Mouse (Mus musculus) neural tube, embryonic 10.5 days (tissue): ENCODE measurements around the gene Sh2d7.
A peak's percentile ranks its signal among the peaks of the same experiment; 100 is the strongest.

ENCODE experiments used
- DNase-seq: peaks from one replicate; pipeline ENCODE4 v3.0.0-alpha.2; 2017; ENCODE audit warnings: low spot score; ENCODE audit errors: extremely low spot score

The Sh2d7 gene

GRCm38 (mm10) chr9:54538684-54539083 lies at the start of gene Sh2d7:
Gene Sh2d7 (plus strand): TSS chr9:54538984.
- DNase-seq = no peak

DNA sequence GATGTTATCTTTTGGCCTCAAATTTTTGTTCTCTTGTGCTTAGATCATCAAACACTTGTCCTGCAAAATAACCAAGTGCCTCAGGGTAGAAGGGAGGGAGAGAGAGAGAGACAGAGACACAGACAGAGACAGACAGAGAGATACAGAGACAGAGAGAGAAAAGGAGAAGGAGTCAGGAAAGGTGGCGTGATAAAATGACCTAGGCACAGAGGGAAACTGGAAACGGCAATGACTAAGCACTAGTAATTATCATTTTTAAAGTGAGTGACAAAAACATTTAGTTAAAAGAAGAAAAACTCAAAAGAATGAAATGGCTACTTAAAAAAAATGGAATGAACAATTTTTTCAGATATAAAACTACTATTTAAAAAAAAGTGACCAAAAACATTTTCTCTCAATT lies 49.2 kb upstream of the Sh2d7 start:
- DNase-seq = no peak

DNA sequence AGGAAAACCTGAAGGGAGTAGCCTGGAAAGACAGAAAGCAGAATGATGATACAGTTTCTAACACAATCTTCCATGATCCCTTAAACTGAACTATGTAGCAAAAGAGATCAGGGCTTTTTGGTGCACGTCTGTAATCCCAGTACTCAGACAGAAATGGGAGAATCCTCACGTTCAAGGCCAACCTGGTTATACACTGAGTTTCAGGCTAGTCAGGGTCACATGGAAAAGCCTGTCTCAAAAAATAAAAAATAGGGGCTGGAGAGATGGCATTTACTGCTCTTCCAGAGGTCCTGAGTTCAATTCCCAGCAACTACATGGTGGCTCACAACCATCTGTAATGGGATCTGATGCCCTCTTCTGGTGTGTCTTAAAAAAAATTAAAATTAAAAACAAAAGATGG lies 48.4 kb upstream of the Sh2d7 start:
- DNase-seq = no peak

GRCm38 (mm10) chr9:54499291-54499690 lies 39.5 kb upstream of the Sh2d7 start:
- DNase-seq = no peak

DNA sequence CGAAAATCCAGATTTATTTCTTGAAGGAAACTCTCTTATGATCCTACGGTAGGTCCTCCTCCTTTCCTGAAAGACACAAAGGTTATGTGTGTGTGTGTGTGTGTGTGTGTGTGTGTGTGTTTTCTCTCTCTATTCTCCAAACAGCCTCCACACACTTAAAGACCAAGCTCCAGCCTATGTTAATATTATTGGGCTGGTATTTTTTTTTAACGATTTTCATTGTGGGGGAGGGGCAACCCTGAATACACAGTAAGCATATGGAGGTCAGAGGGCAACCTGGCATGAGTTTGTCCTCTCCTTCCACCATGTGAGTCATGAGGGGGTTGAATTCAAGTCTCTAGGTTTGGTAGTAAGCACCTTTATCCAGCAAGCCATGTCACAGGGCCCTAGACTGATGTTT lies 39.0 kb upstream of the Sh2d7 start:
- DNase-seq = no peak

GRCm38 (mm10) chr9:54500832-54501452 lies 37.8 kb upstream of the Sh2d7 start:
- DNase-seq = peak; percentile 74

DNA sequence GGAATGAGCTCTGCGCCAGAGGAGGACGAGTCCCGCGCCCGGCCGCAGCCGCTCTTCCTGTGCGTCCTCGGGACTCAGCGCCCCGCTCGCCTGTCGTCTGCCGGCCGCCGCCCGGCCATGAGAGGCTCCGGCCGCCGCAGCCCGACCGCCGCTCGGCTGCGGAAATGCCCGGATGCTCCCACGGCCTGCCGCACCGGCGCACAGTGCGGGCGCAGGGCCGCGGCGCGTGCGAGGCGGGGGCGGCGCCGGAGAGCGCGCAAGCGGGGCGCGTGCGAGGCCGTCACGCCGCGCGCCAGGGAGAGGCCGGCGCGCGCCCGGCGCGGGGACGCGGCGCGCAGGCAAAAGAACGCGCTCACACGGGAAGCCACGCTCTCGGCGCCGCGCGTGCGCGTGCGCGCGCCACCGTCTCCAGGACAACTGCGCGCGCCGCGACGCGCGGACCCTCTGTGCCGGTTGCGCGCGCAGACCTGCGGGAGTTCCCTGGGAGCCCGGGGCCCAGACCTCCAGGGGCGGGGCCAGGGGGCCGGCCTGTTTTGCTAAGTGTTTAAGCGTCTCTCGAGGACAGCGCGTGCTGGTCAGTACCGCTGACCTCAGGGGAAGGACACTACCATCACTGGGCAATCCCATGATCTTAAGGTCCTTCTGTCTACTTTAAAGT lies 37.2 kb upstream of the Sh2d7 start, which contains the start of gene Dmxl2:
TSS of gene Dmxl2 (minus strand) at position 174 of the 658 bp plus-strand sequence.
- DNase-seq = peak; percentile 90

DNA sequence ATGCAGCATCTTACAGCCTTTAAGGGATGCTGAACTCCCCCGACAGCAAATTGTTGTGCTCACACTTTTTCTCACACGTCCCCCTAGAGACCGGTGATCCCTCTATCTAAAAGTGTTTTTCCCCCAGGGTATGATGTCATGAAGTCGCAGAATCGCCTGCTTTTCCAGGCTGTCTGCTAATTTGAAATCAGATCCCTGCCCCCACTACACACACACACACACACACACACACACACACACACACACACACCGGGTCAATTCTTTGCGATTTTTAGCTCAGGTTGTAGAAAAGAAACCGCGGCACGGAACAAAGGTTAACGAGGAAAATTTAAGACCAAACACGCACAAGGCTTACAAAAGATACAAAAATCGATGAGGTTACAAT lies 36.7 kb upstream of the Sh2d7 start:
- DNase-seq = no peak

- no peak for DNase-seq
Observed at GRCm38 (mm10) chr9:54502873-54503272, 35.9 kb upstream of the Sh2d7 start.

DNA sequence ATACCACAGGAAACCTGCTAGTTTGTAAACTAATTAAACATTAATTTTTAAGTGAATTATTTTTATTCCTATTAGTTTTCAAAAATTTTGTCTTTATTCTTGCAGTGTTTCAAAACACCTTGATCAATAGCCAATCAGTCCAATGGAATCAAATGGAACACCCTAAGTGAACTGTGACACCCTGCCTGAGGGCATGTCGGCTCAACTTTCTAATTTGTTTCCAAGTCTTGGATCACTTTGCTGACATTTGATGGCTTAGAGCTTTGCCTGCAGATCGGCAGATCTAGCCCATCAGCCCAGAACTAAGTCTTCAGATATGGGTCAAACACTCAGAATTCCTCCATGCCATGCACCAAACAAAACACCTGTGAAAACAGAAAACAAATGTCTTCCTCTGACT lies 22.8 kb upstream of the Sh2d7 start:
- no peak for DNase-seq

DNA sequence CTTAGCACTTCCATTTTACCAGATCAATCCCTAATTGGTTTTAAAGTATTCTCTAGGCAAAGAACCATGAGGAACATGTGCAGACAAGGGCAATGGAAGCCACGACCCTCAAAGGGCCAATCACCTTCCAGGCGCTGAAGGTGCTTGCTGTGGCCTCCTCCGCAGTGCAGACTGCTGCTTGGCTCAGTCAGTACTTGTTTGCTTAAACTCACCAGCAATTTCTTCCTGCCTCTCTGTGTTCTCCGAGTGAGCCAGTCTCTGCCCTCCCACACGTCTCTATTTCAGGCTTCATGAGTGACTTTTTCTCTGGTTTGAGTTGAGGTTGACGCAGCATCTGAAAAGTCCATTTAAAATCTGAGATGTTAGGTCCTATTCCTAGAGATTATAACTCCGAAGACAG lies 19.9 kb upstream of the Sh2d7 start:
- no peak for DNase-seq

GRCm38 (mm10) chr9:54520286-54520685 lies 18.5 kb upstream of the Sh2d7 start:
- no peak for DNase-seq

DNA sequence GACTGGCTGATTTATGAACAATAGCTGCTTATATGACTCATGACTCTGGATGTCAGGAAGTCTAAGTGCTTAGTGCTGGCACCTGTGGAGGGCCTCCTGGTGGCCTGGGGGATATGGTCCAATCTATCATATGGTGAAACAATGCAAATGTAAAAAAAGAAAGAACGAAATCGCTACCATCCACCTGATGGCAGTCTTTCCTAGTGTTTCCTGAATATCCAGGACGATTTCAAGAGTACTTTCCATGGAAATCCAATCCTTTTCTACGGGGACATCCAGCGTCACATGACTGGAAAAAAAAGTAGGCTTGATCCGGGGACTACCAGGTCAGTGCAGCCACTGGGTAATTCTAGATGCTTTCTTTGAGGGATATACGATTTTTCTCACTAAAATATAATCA lies 11.1 kb upstream of the Sh2d7 start:
- no peak for DNase-seq

- DNase-seq = no peak
Observed at GRCm38 (mm10) chr9:54529950-54530349, 8.8 kb upstream of the Sh2d7 start.

- DNase-seq = no peak
Observed at GRCm38 (mm10) chr9:54530836-54531235, 7.9 kb upstream of the Sh2d7 start.

DNA sequence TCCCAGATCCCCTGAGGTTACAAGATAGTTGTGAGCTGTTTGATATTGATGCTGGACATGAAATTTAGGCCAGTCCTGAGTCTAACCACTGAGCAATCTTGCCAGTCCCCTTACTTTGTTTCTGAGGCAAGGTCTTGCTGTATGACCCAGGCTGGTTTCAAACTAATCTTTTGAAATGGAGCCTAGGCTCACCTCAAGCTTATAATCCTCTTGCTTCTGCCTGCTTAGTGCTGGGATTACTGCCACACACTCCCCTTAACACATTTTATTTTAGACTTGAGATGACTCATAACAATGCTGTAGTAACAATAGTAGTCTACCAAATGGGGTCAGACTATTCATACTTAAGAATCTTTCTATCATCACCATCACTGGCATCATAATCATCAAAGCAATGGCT lies 7.4 kb upstream of the Sh2d7 start:
- DNase-seq = no peak

DNA sequence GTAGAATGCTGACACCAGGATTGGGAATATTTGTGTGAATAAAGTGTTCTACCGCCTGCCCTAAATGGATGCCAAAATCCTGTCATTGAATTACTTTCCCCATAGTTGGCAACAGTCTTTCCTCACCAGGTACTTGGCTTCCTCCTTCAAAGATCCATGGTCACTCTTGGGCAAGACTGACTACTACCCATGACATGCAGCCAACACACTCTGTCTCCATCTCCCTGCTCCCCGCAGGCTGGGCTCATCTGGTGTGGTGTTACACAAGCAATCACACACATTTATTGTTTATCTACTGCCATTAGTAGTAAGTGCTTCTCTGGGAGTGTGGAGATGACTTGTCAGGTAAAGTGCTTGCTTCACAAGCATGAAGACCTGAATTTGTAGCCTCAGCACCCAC lies 5.9 kb upstream of the Sh2d7 start:
- DNase-seq = no peak

GRCm38 (mm10) chr9:54533975-54534374 lies 4.8 kb upstream of the Sh2d7 start:
- DNase-seq = no peak

DNA sequence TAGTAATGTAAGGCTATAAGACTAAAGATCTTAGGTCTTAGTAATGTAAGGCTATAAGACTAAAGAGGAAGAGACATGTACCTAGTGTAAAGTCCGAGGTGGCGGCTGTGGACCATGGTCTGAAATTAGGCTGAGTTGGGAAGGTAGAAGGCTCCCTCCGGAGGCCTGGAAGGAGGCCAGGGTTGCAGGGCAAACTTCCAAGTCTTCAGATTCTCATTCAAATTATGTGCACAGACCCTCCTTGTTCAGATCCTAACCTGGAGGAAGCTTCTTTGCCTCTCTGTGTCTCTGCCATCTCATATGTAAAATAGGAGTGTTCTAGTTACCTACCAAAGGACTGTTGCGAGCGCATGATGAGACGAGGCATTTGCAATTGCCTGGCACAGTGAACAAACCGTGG lies 2.5 kb upstream of the Sh2d7 start:
- DNase-seq = no peak

DNA sequence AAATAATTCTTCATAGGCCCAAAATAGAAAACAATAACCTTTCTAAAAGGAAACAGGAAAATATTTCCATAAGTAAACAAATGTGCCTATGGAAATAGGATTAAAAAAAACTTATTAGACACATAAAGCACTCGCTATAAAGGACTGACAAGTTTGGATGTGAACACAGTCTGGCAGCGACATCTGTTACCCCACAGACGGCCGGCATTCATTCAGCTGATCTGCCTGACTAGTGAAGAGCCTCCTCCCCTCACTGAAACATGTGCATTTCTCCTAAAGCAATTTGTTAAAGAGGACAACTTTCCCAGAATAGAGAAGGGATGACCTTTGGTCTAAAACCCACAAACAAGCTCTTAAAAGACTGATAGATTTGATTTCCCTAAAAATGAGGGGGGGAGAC lies 1.8 kb upstream of the Sh2d7 start:
- DNase-seq = no peak

DNA sequence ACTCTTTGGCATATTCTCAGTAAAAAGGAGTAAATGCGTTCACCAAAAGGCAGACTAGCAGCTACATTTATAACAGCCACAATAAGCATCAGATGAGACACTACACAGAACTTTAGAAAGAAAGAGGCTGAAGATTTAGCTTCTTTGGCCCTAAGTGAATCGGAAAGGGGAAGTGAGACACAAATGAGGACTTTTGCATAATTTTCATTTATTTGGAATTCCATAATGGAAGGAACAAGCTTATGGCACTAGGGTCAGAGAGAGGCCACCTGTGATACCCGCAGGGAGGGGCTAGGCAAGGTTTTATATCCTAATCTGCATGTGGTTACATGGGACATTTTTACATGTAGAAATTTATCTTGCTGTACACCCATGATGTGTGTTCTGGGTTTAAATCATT lies 1.3 kb upstream of the Sh2d7 start:
- DNase-seq = no peak

DNA sequence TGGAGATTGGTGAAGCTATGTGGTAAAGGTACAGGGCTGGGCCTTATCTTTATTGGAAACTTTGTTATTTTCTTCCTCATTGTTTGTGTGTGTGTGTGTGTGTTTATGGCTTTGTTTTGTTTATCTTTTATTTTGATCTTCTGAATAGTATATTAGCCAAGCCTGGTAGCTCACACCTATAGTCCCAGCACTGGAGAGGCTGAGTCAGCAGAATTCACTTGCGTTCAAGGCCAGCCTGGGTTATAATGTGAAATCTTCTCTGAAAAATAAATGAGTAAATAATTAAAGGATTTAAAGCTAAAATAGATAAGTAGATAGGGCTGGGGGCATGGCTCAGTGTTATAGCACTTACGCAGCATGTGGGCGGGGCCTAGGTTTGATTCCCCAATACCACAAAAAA lies 540 bp upstream of the Sh2d7 start:
- no peak for DNase-seq

DNA sequence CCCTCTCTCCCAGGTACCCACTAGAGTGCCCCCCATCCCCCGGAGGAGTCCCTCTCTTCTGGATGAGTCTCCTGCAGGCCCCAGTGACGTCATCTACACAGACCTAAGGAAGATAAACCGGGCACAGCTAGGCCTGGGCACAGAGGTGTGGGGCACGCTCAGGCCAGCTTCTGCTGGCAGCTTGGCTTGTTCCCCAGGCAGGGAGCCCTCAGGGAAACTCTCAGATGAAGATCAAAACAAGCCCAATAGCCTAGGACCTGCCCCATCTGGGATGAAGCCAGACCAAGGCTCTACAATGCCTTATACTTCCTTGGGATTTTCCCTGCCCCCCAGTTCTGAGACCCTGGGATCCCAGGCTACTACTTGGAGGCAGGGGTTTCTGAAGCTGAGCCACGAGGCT lies 2.0 kb downstream of the Sh2d7 start:
- no peak for DNase-seq
